Mouse (Mus musculus): ENCODE results near the gene Catsperg2. TPM values are rescaled to one million over a fixed set of nuclear protein-coding genes. Genes with fewer than 3 reads are reported as not detected.
"Not testable (repeated sequence)": the region's sequence is repeated elsewhere in the genome, so short reads cannot be mapped to it uniquely, and the experiment has no call there.

The Catsperg2 gene
- total RNA-seq (2021) = not detected

- intact Hi-C loops (cut with DNase I); DNase-seq (ENCODE audit: low spot score in 2 of 2): not testable (repeated sequence)
These were observed at the start of gene Catsperg2 for GRCm38 (mm10) chr7:29726860-29727259. Gene Catsperg2, minus strand, starts transcription at chr7:29727032.

DNA sequence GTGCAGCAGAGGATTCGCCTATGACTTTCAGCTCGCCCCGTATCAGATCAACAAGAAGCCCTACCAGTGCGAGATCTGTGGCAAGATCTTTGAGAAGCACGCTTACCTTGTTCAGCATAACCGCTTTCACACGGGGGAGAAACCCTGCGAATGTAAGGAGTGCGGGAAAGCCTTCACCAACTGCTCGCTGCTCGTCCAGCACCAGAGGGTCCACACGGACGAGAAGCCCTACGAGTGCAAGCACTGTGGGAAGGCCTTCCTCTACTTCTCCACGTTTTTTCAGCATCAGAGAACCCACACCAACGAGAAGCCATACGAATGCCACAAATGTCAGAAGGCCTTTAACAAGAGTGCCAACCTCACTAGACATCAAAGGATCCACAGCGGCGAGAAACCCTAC is 49.7 kb upstream of the Catsperg2 start:
- intact Hi-C loops (cut with DNase I) = no loop called here
- DNase-seq (ENCODE audit: low spot score in 2 of 2) = no peak

DNA sequence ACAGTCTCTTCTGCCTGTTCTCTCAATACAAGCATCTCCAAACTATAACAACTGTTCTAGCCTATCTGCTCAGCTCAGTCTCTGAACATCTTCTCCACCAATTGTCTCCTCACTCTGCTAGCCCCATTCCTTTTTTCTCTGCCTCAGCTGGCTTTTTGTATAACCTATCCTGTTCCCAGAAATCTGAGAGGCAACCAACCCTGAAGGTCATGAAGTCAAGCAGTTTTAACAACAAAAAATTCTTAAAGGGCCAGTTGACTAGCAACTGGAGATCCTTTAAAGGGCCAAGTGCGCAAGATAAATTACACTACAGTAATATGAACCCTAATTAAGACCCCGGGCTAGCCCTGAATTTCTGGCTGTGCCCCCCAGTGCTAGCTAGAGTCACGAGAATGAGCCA is 47.5 kb upstream of the Catsperg2 start:
- intact Hi-C loops (cut with DNase I) = no loop called here
- no peak for DNase-seq (ENCODE audit: low spot score in 2 of 2)

- DNase-seq (ENCODE audit: low spot score in 2 of 2) = no peak
- intact Hi-C loops (cut with DNase I) = no loop called here
These were observed 46.7 kb upstream of the Catsperg2 start for GRCm38 (mm10) chr7:29773503-29773902.

- intact Hi-C loops (cut with DNase I) = loop anchor here (1.0 to 5.0 kb wide), 2 partner anchors 46 to 138 kb away; partner anchors contain the start of genes Zfp27 and Zfp383
- no peak for DNase-seq (ENCODE audit: low spot score in 2 of 2)
These were observed 42.1 kb upstream of the Catsperg2 start for GRCm38 (mm10) chr7:29768980-29769379.

DNA sequence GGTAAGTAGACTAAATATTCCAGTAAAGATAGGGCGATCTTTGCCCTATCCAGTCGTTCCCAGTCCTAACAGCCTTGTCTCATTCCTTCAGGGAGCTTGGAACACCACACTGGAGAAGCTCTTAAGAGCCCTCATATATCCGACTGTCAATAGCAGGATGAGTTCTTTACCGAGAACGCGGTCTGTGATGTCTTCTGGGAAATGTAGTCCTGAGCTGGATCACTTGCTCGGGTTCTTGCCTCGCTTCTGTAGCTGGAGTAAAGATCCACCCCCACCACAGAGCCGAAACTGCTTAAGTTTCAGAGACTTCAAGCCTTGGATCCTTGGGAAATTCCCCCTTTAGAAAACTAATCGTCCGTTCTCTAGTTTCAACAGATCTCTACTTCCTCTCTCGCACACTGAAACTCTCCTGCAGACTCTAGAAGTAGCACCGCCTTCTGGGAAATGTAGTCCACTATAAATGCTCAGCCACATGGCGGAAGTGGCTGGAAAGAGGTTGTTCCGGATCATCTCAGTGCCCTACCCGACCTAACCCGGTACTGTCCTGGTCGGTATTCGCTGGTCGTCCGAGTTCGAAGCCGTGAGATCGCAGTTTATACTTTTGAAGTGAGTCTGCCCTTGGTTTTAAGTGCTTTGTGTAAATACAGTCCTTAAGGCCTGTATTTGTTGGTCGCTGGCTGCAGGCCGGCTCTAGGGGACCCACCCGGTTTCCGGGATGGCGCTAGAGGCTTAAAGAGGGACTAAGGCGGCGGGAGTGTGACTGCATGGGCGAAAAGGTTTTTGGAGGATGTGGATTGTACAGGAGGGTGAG is 41.5 kb upstream of the Catsperg2 start, which contains the start of gene Zfp84:
Zfp84 (plus strand) TSS at position 463 of the 811 bp plus-strand sequence.
- intact Hi-C loops (cut with DNase I) = loop anchor here (1.0 to 5.0 kb wide), 2 partner anchors 47 to 139 kb away; partner anchors contain the start of genes Zfp27 and Zfp383
- peak; percentile 90 to 91 for DNase-seq (ENCODE audit: low spot score in 2 of 2)

- intact Hi-C loops (cut with DNase I) = loop anchor here (5.0 kb wide), 1 partner anchor 140 kb away; the partner anchor contains the start of genes Zfp27 and Zfp383
These were observed 40.3 kb upstream of the Catsperg2 start for GRCm38 (mm10) chr7:29767058-29767686.

DNA sequence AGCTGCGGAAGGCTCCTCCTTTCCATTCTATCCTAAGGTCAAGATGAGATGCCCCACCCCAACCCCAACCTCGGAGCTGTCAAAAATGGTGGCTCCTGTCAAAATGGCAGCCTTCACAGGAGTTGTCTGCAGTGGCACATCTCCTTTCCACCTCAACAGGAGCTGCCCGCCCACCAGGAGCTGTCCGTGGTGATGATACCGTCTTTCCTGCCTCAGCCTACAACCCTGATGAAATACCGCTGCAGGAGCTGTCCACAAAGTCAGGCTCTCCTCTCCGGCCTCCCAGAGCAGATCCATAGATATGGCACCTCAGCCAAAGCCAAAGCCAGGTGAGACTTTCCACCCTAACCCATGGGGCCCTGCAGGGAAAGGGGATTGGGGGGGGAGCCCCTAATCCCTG is 37.9 kb upstream of the Catsperg2 start:
- no peak for DNase-seq (ENCODE audit: low spot score in 2 of 2)
- intact Hi-C loops (cut with DNase I) = loop anchor here (5.0 kb wide), 1 partner anchor 143 kb away; the partner anchor contains the start of genes Zfp27 and Zfp383

More at GRCm38 (mm10) chr7:29767058-29767686, 40.3 kb upstream of the Catsperg2 start:
- peak; percentile 88 to 89 for DNase-seq (ENCODE audit: low spot score in 2 of 2)

DNA sequence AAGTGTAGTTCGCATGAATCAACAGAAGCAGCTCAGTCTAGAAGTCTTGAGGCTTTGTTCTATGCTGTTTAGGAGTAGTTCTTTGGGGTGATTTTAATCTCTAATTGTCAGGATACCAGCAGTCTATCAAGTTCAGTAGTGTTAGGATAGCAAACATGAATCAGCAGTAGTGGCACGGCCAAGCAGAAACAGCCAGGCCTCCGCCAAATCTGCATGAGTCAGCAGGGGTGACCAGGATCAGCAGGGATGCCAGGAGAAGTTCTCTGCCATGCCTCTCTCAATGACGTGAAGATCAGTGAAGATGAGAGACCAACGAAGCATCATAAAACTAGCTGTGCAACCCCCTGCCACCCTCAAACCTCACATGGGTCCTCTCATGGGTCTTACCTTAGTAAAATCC is 33.6 kb upstream of the Catsperg2 start:
- no peak for DNase-seq (ENCODE audit: low spot score in 2 of 2)
- intact Hi-C loops (cut with DNase I) = no loop called here

- intact Hi-C loops (cut with DNase I) = no loop called here
These were observed 15.4 kb upstream of the Catsperg2 start for GRCm38 (mm10) chr7:29742258-29742657.

GRCm38 (mm10) chr7:29728055-29728454 is 1.2 kb upstream of the Catsperg2 start:
- DNase-seq (ENCODE audit: low spot score in 2 of 2) = no peak
- intact Hi-C loops (cut with DNase I) = no loop called here

More at GRCm38 (mm10) chr7:29742258-29742657, 15.4 kb upstream of the Catsperg2 start:
- no peak for DNase-seq (ENCODE audit: low spot score in 2 of 2)

DNA sequence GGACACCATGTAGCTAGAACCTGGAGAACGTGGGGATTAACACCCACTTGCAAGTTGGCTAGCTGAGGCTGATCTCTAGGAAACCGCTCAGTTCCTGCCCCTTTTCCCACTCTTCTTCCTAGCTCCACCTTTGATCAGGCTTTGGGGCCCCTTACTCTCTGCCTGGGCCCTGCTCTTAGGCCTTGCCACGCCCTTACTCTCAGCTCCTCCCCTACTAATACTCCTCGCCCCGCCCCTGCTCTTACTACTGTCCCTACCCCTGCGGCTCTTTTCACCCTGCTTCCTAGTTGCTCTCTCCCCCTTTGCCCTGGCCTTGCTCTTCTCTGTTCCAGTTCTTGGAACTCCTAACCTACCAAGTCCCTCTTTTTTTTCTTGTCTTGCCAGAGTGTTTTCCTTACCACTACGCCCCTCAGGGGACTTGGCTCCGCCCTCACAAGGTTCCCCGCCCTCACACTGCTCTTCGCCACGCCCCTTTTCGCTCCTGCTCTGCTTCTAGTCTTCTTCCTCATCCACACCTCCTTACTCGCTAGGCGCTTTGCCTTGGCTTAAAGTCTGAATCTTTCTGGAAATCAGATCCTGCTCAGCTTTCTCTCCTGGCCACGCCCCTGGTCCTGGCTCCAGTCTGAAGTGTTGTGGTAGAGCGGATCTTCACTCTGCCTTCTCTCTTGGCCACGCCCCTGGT is 1.2 kb downstream of the Catsperg2 start:
- intact Hi-C loops (cut with DNase I); DNase-seq (ENCODE audit: low spot score in 2 of 2): not testable (repeated sequence)

DNA sequence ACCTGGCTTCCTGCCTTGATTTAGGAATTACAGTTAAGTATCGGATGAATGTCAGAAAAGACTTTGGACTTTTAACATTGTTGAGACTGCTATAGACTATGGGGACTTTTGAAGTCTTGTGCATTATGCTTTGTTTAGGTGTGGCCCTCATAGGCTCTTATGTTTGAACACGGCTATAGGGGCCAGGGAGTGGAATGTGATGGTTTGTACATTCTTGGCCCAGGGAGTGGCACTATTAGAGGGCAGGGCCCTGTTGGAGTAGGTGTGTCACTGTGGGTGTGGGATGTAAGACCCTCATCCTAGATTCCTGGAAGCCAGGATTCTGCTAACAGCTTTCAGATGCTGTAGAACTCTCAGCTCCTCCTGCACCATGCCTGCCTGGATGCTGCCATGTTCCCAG is 17.9 kb downstream of the Catsperg2 start:
- intact Hi-C loops (cut with DNase I); DNase-seq (ENCODE audit: low spot score in 2 of 2): not testable (repeated sequence)

- intact Hi-C loops (cut with DNase I); DNase-seq (ENCODE audit: low spot score in 2 of 2): not testable (repeated sequence)
These were observed 31.6 kb downstream of the Catsperg2 start for GRCm38 (mm10) chr7:29695231-29695630.

DNA sequence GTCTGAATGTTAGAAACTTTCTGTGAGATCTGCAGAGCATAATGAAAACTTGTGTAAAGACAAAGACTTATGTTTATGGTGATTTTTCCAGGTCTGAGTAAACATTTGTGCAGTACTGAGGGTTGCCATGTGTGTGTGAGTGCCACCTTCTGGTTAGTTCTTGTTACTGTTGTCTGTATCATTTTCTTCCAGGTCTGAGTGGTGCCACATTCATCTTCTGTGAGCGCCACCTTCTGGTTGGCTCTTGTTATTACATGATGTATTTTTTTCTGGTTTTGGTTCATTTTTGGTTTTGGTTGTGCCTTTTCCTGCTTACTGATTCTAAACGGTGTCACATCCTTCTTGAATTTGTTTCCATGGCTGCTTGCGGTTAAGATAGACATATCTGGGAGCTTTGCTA is 45.0 kb downstream of the Catsperg2 start:
- intact Hi-C loops (cut with DNase I) = no loop called here
- DNase-seq (ENCODE audit: low spot score in 2 of 2) = no peak

Small RNA genes within 50 kb of the gene (microRNA-seq; reads per million reads assigned to microRNA genes)
- gene Mir1964 = 2.8 reads per million, percentile 5 among the genes with 10 or more reads in this experiment

Other genes starting within 250 kb of the Catsperg2 start
- 10 to 100 TPM; 41.2 to 65.2 TPM for gene Sipa1l3, start 208.4 kb downstream of the Catsperg2 start, total RNA-seq (2021)
- gene Zfp84, start 41.5 kb upstream of the Catsperg2 start, total RNA-seq (2021) = 10 to 100 TPM; 16.2 to 17.3 TPM
- 10 to 100 TPM; 12.8 to 12.9 TPM for gene Zfp30, start 57.0 kb upstream of the Catsperg2 start, total RNA-seq (2021)
- gene Zfp790, start 89.1 kb upstream of the Catsperg2 start, total RNA-seq (2021) = 10 to 100 TPM; 21.0 to 21.1 TPM
- gene Zfp940, start 126.6 kb upstream of the Catsperg2 start, total RNA-seq (2021) = 10 to 100 TPM; 17.3 to 17.8 TPM
- gene Zfp420, start 132.9 kb upstream of the Catsperg2 start, total RNA-seq (2021) = 10 to 100 TPM; 13.4 to 13.6 TPM
- gene Zfp27, start 179.5 kb upstream of the Catsperg2 start, total RNA-seq (2021) = 10 to 100 TPM; 20.5 to 23.2 TPM
- gene Zfp383, start 181.2 kb upstream of the Catsperg2 start, total RNA-seq (2021) = 1 to 10 TPM; 9.0 to 9.7 TPM
- 10 to 100 TPM; 18.0 to 19.1 TPM for gene Zfp74, start 227.1 kb upstream of the Catsperg2 start, total RNA-seq (2021)